Mouse (Mus musculus) embryonic fibroblast, embryonic 13.5 days (primary cell): ENCODE measurements around the gene Efcab5.
"Not testable (repeated sequence)": the region's sequence is repeated elsewhere in the genome, so short reads cannot be mapped to it uniquely, and the experiment has no call there.

Experiments
- CTCF ChIP-seq: IDR thresholded peaks from 2 replicates; pipeline ENCODE4 v1.5.1; 2011; ENCODE audit warnings: mild to moderate bottlenecking, control low read depth, low read length, moderate library complexity, borderline replicate concordance; ENCODE audit not compliant: insufficient read depth
- POLR2A ChIP-seq: IDR thresholded peaks from 2 replicates; pipeline ENCODE4 v1.6.1; 2011; ENCODE audit warnings: low read depth, mild to moderate bottlenecking, control low read depth, low read length, moderate library complexity

DNA sequence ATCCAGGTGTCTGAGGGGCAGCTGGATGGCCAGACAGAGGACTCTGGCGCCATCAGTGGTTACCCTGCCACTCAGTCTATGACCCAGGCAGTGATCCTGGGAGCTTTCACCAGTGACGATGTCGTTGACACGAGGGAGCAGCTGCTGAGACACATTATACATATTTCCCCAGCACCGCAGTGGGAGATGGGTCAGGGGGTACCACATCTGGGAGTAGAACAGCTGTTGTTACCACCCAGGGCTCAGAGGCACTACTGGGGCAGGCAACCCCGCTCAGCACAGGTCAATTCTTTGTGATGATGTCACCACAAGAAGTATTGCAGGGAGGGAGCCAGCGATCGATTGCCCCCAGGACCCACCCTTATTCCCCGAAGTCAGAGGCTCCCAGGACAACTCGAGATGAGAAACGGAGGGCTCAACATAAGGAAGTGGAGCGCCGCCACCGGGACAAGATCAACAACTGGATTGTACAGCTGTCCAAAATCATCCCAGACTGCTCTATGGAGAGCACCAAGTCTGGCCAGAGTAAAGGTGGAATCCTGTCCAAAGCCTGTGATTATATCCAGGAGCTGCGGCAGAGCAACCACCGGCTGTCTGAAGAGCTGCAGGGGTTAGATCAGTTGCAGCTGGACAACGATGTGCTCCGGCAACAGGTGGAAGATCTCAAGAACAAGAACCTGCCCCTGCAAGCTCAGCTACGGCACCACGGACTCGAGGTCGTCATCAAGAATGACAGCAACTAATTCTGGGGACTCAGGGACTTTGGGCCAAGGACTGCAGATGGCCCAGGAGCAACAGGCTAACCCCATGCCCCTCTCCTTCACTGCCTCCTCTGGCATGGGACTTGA is 38.8 kb downstream of the Efcab5 start:
- TF ChIP-seq POLR2A, CTCF: not testable (repeated sequence)
